In genomic region chr6:32251674-32252073, GRCm38 (mm10) we compare ENCODE assay signal across 28 mouse cellular contexts.
DNase-seq lines count a peak whose midpoint lies in the region; ATAC-seq and TF ChIP-seq lines count a peak whose summit lies in the region.
"Had no signal": no experiment of that assay in that cellular context is flagged by ENCODE, and none has a peak within 500 bp of the region (broad histone marks: within the 10 kb centered on the region; RNA-seq: fewer than 3 reads in every experiment).

No protein-coding gene starts in this region.

- no peak overlapping the region for H3K9ac ChIP-seq in hindbrain, embryonic 13.5 days
- no peak overlapping the region for H3K9ac ChIP-seq in hindbrain, embryonic 11.5 days (ENCODE audit: low read depth, low read length)
- H3K9ac ChIP-seq in embryonic facial prominence, embryonic 13.5 days = no peak overlapping the region
- H3K9ac ChIP-seq in liver, postnatal 0 days (replicated peaks) = no peak overlapping the region
- H3K9ac ChIP-seq: heart, embryonic 12.5 days; hindbrain, embryonic 12.5 days; intestine, embryonic 15.5 days; liver, embryonic 14.5 days; lung, embryonic 15.5 days; neural tube, embryonic 15.5 days had no signal

- no peaks in the 10 kb centered on the region for H3K9me3 ChIP-seq in hindbrain, embryonic 13.5 days
- no peaks in the 10 kb centered on the region for H3K9me3 ChIP-seq in hindbrain, embryonic 11.5 days (ENCODE audit: control insufficient read depth, low read length)
- H3K9me3 ChIP-seq in embryonic facial prominence, embryonic 13.5 days = no peaks in the 10 kb centered on the region
- H3K9me3 ChIP-seq in limb, embryonic 10.5 days (replicated peaks) = no peaks in the 10 kb centered on the region
- no peaks in the 10 kb centered on the region for H3K9me3 ChIP-seq in liver, postnatal 0 days (ENCODE audit: low read length)
- H3K9me3 ChIP-seq: heart, embryonic 12.5 days; hindbrain, embryonic 12.5 days; intestine, embryonic 15.5 days; lung, embryonic 15.5 days; megakaryocyte, embryonic 14.5 days; neural tube, embryonic 15.5 days had no signal

- H3K4me2 ChIP-seq in hindbrain, embryonic 13.5 days = no peak overlapping the region
- no peak overlapping the region for H3K4me2 ChIP-seq in hindbrain, embryonic 11.5 days (replicated peaks; ENCODE audit: low read depth, low read length)
- H3K4me2 ChIP-seq in embryonic facial prominence, embryonic 13.5 days = peak overlapping the region; percentile 35
- H3K4me2 ChIP-seq in liver, postnatal 0 days (ENCODE audit: low read depth, low read length) = no peak overlapping the region
- H3K4me2 ChIP-seq: heart, embryonic 12.5 days; hindbrain, embryonic 12.5 days; intestine, embryonic 15.5 days; lung, embryonic 15.5 days; neural tube, embryonic 15.5 days had no signal

- peaks cover 17% of the 10 kb centered on the region for H3K4me1 ChIP-seq in hindbrain, embryonic 13.5 days (replicated peaks)
- no peaks in the 10 kb centered on the region for H3K4me1 ChIP-seq in hindbrain, embryonic 11.5 days (replicated peaks; ENCODE audit: control insufficient read depth, insufficient read depth, low read length)
- peaks cover 25% of the 10 kb centered on the region for H3K4me1 ChIP-seq in embryonic facial prominence, embryonic 13.5 days
- peaks cover 38% of the 10 kb centered on the region for H3K4me1 ChIP-seq in limb, embryonic 10.5 days
- H3K4me1 ChIP-seq in liver, postnatal 0 days (ENCODE audit: insufficient read depth) = no peaks in the 10 kb centered on the region
- H3K4me1 ChIP-seq: intestine, embryonic 15.5 days; lung, embryonic 15.5 days had no signal

- no peak for DNase-seq in hindbrain, embryonic 11.5 days (ENCODE audit: low spot score)
- peak; percentile 13 for DNase-seq in brain, adult 2 months (ENCODE audit: low read depth, low spot score)
- DNase-seq in limb, embryonic 10.5 days (ENCODE audit: low spot score) = no peak
- DNase-seq in thymus, adult 18-20 months = no peak
- DNase-seq in adrenal gland, adult 8-10 months = no peak
- no peak for DNase-seq in liver, postnatal 0 days
- DNase-seq: adrenal gland, postnatal 10 days; cerebellum, adult 8-10 months; cerebellum, postnatal 36 days; gastrocnemius, postnatal 25 days; heart, adult 18-20 months; heart, postnatal 10 days; kidney, adult 8-10 months; kidney, postnatal 14 days; lung, postnatal 36 days had no signal

- no peak for TF ChIP-seq CTCF in liver, postnatal 0 days (IDR thresholded peaks at IDR 0.05; ENCODE audit: low read depth)

- H3K27me3 ChIP-seq in hindbrain, embryonic 13.5 days = no peaks in the 10 kb centered on the region
- H3K27me3 ChIP-seq in hindbrain, embryonic 11.5 days (ENCODE audit: control insufficient read depth, insufficient read depth, low read length) = no peaks in the 10 kb centered on the region
- no peaks in the 10 kb centered on the region for H3K27me3 ChIP-seq in embryonic facial prominence, embryonic 13.5 days
- no peaks in the 10 kb centered on the region for H3K27me3 ChIP-seq in limb, embryonic 10.5 days (ENCODE audit: low read depth, poor library complexity, severe bottlenecking)
- no peaks in the 10 kb centered on the region for H3K27me3 ChIP-seq in liver, postnatal 0 days (ENCODE audit: insufficient read depth, low read length)
- H3K27me3 ChIP-seq: heart, embryonic 12.5 days; hindbrain, embryonic 12.5 days; intestine, embryonic 15.5 days; lung, embryonic 15.5 days; neural tube, embryonic 15.5 days had no signal

- 80% methylated on average over 10 of the region's 10 CpGs for WGBS in hindbrain, embryonic 13.5 days
- WGBS in hindbrain, embryonic 11.5 days = 89% methylated on average over 10 of the region's 10 CpGs
- WGBS in embryonic facial prominence, embryonic 13.5 days = 42% methylated on average over 10 of the region's 10 CpGs
- WGBS in limb, embryonic 10.5 days = 73% methylated on average over 10 of the region's 10 CpGs
- 75% methylated on average over 10 of the region's 10 CpGs for WGBS in liver, postnatal 0 days (ENCODE audit: insufficient replicate concordance)

- H3K36me3 ChIP-seq in hindbrain, embryonic 13.5 days = no peaks in the 10 kb centered on the region
- H3K36me3 ChIP-seq in hindbrain, embryonic 11.5 days (ENCODE audit: control insufficient read depth, insufficient read depth, low read length) = no peaks in the 10 kb centered on the region
- H3K36me3 ChIP-seq in embryonic facial prominence, embryonic 13.5 days = no peaks in the 10 kb centered on the region
- no peaks in the 10 kb centered on the region for H3K36me3 ChIP-seq in limb, embryonic 10.5 days
- H3K36me3 ChIP-seq in liver, postnatal 0 days (replicated peaks; ENCODE audit: insufficient read depth, low read length) = no peaks in the 10 kb centered on the region
- H3K36me3 ChIP-seq: heart, embryonic 12.5 days; hindbrain, embryonic 12.5 days; intestine, embryonic 15.5 days; lung, embryonic 15.5 days; neural tube, embryonic 15.5 days had no signal

- no peak overlapping the region for H3K4me3 ChIP-seq in hindbrain, embryonic 13.5 days
- no peak overlapping the region for H3K4me3 ChIP-seq in hindbrain, embryonic 11.5 days (ENCODE audit: low read depth, low read length)
- no peak overlapping the region for H3K4me3 ChIP-seq in embryonic facial prominence, embryonic 13.5 days
- no peak overlapping the region for H3K4me3 ChIP-seq in limb, embryonic 10.5 days
- H3K4me3 ChIP-seq in liver, postnatal 0 days (ENCODE audit: low read depth, low read length) = no peak overlapping the region
- H3K4me3 ChIP-seq: heart, embryonic 12.5 days; hindbrain, embryonic 12.5 days; intestine, embryonic 15.5 days; lung, embryonic 15.5 days; megakaryocyte, embryonic 14.5 days; myocyte; neural tube, embryonic 15.5 days had no signal

- no peak for ATAC-seq in hindbrain, embryonic 13.5 days (ENCODE audit: low FRiP score)
- ATAC-seq in hindbrain, embryonic 11.5 days (ENCODE audit: low FRiP score) = no peak
- ATAC-seq in embryonic facial prominence, embryonic 13.5 days (ENCODE audit: insufficient number of reproducible peaks, insufficient read depth, low FRiP score, low TSS enrichment, low read depth) = no peak
- ATAC-seq in liver, postnatal 0 days = no peak
- ATAC-seq: activated CD4-positive, CD25-positive, alpha-beta regulatory T cell, adult 4 months; intestine, embryonic 15.5 days; midbrain, embryonic 16.5 days had no signal

- TF ChIP-seq EP300 in liver, postnatal 0 days (IDR thresholded peaks at IDR 0.05; ENCODE audit: low read depth) = no peak

- H3K27ac ChIP-seq in hindbrain, embryonic 13.5 days = 0 out of 2 replicates have a peak overlapping the region, but pooled peaks have one; percentile 19
- H3K27ac ChIP-seq in hindbrain, embryonic 11.5 days (ENCODE audit: low read depth, low read length) = no peak overlapping the region
- H3K27ac ChIP-seq in embryonic facial prominence, embryonic 13.5 days = no peak overlapping the region
- H3K27ac ChIP-seq in limb, embryonic 10.5 days = peak overlapping the region; percentile 74
- no peak overlapping the region for H3K27ac ChIP-seq in liver, postnatal 0 days (ENCODE audit: low read depth)
- H3K27ac ChIP-seq: hindbrain, embryonic 12.5 days; intestine, embryonic 15.5 days; liver, embryonic 14.5 days; lung, embryonic 15.5 days; stomach, postnatal 0 days had no signal

Comparison
In these comparisons a context has a peak if more than half of its experiments do, and no peak if none do; other contexts are left out.
1. H3K27ac ChIP-seq: peak in hindbrain, embryonic 13.5 days (single experiment) and limb, embryonic 10.5 days (single experiment); none in hindbrain, embryonic 11.5 days (single experiment), embryonic facial prominence, embryonic 13.5 days (single experiment) and liver, postnatal 0 days (single experiment).